16 mouse cellular contexts compared by ENCODE assay signal in genomic region chr9:71835203-71835815, GRCm38 (mm10).
DNase-seq lines count a peak whose midpoint lies in the region; ATAC-seq lines count a peak whose summit lies in the region.
"Had no signal": no experiment of that assay in that cellular context is flagged by ENCODE, and none has a peak within 500 bp of the region (broad histone marks: within the 10 kb centered on the region; RNA-seq: fewer than 3 reads in every experiment).

No protein-coding gene starts in this region.

- H3K27ac ChIP-seq in hindbrain, embryonic 11.5 days (ENCODE audit: low read depth, low read length): peak overlapping the region; percentile 14; the same call in 1 of the 2 replicates
- no peak overlapping the region for H3K27ac ChIP-seq in hindbrain, embryonic 12.5 days
- peak overlapping the region; percentile 60 for H3K27ac ChIP-seq in lung, embryonic 15.5 days
- H3K27ac ChIP-seq: embryonic facial prominence, embryonic 13.5 days; forebrain, embryonic 15.5 days; gastrocnemius, adult 2 months; stomach, postnatal 0 days had no signal

- H3K9ac ChIP-seq in hindbrain, embryonic 11.5 days (ENCODE audit: low read depth, low read length): no peak overlapping the region
- H3K9ac ChIP-seq in hindbrain, embryonic 12.5 days: no peak overlapping the region
- no peak overlapping the region for H3K9ac ChIP-seq in lung, embryonic 15.5 days
- H3K9ac ChIP-seq: embryonic facial prominence, embryonic 13.5 days; forebrain, embryonic 15.5 days had no signal

- no peak for DNase-seq in hindbrain, embryonic 11.5 days (ENCODE audit: low spot score)
- DNase-seq in lung, postnatal 14 days: no peak
- peak; percentile 40 for DNase-seq in adrenal gland, postnatal 10 days
- DNase-seq in adrenal gland, postnatal 36 days: peak; percentile 44 to 55
- DNase-seq in gastrocnemius, postnatal 4 days (ENCODE audit: low spot score in 2 of 2): no peak
- no peak for DNase-seq in right cerebral cortex, postnatal 14 days
- DNase-seq: gastrocnemius, adult 2 months; heart, postnatal 14 days; thymus, postnatal 36 days had no signal

- no peaks in the 10 kb centered on the region for H3K27me3 ChIP-seq in hindbrain, embryonic 11.5 days (ENCODE audit: control insufficient read depth, insufficient read depth, low read length)
- no peaks in the 10 kb centered on the region for H3K27me3 ChIP-seq in hindbrain, embryonic 12.5 days
- H3K27me3 ChIP-seq in lung, embryonic 15.5 days: no peaks in the 10 kb centered on the region
- H3K27me3 ChIP-seq: embryonic facial prominence, embryonic 13.5 days; forebrain, embryonic 15.5 days had no signal

- no peak overlapping the region for H3K4me3 ChIP-seq in hindbrain, embryonic 11.5 days (ENCODE audit: low read depth, low read length)
- no peak overlapping the region for H3K4me3 ChIP-seq in hindbrain, embryonic 12.5 days
- no peak overlapping the region for H3K4me3 ChIP-seq in lung, embryonic 15.5 days
- H3K4me3 ChIP-seq: embryonic facial prominence, embryonic 13.5 days; forebrain, embryonic 15.5 days; gastrocnemius, adult 2 months had no signal

- WGBS in hindbrain, embryonic 11.5 days: 19% methylated on average over 2 of the region's 2 CpGs
- WGBS in hindbrain, embryonic 12.5 days: 13% methylated on average over 2 of the region's 2 CpGs
- 10% methylated on average over 2 of the region's 2 CpGs for WGBS in lung, embryonic 15.5 days

- H3K36me3 ChIP-seq in hindbrain, embryonic 11.5 days (ENCODE audit: control insufficient read depth, insufficient read depth, low read length): no peaks in the 10 kb centered on the region
- H3K36me3 ChIP-seq in hindbrain, embryonic 12.5 days: no peaks in the 10 kb centered on the region
- H3K36me3 ChIP-seq in lung, embryonic 15.5 days: no peaks in the 10 kb centered on the region
- H3K36me3 ChIP-seq: forebrain, embryonic 15.5 days had no signal

- H3K9me3 ChIP-seq in hindbrain, embryonic 11.5 days (ENCODE audit: control insufficient read depth, low read length): no peaks in the 10 kb centered on the region
- H3K9me3 ChIP-seq in hindbrain, embryonic 12.5 days (replicated peaks): no peaks in the 10 kb centered on the region
- no peaks in the 10 kb centered on the region for H3K9me3 ChIP-seq in lung, embryonic 15.5 days
- H3K9me3 ChIP-seq: embryonic facial prominence, embryonic 13.5 days; forebrain, embryonic 15.5 days had no signal

- H3K4me1 ChIP-seq in hindbrain, embryonic 11.5 days (replicated peaks; ENCODE audit: control insufficient read depth, insufficient read depth, low read length): peaks cover 2% of the 10 kb centered on the region; the same call in 1 of the 2 replicates
- H3K4me1 ChIP-seq in hindbrain, embryonic 12.5 days: peaks cover 26% of the 10 kb centered on the region
- peaks cover 33% of the 10 kb centered on the region for H3K4me1 ChIP-seq in lung, embryonic 15.5 days
- H3K4me1 ChIP-seq: forebrain, embryonic 15.5 days had no signal

- no peak for ATAC-seq in hindbrain, embryonic 11.5 days (ENCODE audit: low FRiP score)
- no peak for ATAC-seq in hindbrain, embryonic 12.5 days (ENCODE audit: low FRiP score)
- peak; percentile 64; the same call in 1 of the 2 replicates for ATAC-seq in lung, embryonic 15.5 days (ENCODE audit: borderline replicate concordance, extremely low read depth, low FRiP score, low TSS enrichment)
- ATAC-seq: CD4-positive, CD25-positive, alpha-beta regulatory T cell, adult 4 months; forebrain, embryonic 15.5 days had no signal

- no peak overlapping the region for H3K4me2 ChIP-seq in hindbrain, embryonic 11.5 days (replicated peaks; ENCODE audit: low read depth, low read length)
- no peak overlapping the region for H3K4me2 ChIP-seq in hindbrain, embryonic 12.5 days (replicated peaks)
- no peak overlapping the region for H3K4me2 ChIP-seq in lung, embryonic 15.5 days
- H3K4me2 ChIP-seq: embryonic facial prominence, embryonic 13.5 days; forebrain, embryonic 15.5 days; liver, embryonic 11.5 days had no signal

Comparison
In these comparisons a context has a peak if more than half of its experiments do, and no peak if none do; other contexts are left out.
1. DNase-seq: peak in adrenal gland, postnatal 10 days (single experiment) and adrenal gland, postnatal 36 days (2 of 2); none in hindbrain, embryonic 11.5 days (single experiment), lung, postnatal 14 days (single experiment), gastrocnemius, postnatal 4 days (0 of 2) and right cerebral cortex, postnatal 14 days (single experiment).